Mouse (Mus musculus) liver, adult 2 months (tissue): ENCODE results near the gene Dip2c.

ENCODE experiments used
- CTCF ChIP-seq: fragments of 200-500 bp; IDR thresholded peaks from 2 replicates; pipeline ENCODE4 v1.5.1; 2011; ENCODE audit warnings: low read depth, low read length, control low read depth
- POLR2A ChIP-seq: fragments of 200-500 bp; IDR thresholded peaks from 2 replicates; pipeline ENCODE4 v1.6.1; 2011; ENCODE audit warnings: low read length, control low read depth; ENCODE audit not compliant: insufficient read depth; ENCODE audit errors: extremely low read depth

DNA sequence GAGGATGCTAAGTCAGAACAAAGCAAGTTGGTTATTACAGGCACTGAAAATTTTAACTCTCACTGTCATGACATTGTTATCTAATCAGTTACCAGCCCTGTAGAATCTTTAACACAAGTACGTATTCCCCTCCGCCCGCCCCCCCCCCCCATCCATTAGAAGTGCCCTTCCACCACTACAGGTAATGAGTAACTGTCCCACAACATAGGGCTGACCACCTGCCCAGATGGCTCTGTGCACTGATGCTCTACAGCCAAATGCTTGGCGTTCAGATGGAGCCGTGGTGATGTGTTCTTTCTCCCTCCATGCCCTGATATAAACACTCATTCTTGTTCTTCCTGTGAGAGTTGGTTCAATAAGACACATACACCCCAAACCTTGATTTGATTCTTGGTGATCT, 10.8 kb upstream of the Dip2c start:
- no peak for TF ChIP-seq CTCF
- no peak for TF ChIP-seq POLR2A
